Mouse (Mus musculus) lung, adult 2 months (tissue): Measurements from ENCODE around the gene Tmem63c.

Experiments
- CTCF ChIP-seq: fragments of 200-500 bp; IDR thresholded peaks from 2 replicates; pipeline ENCODE4 v1.5.1; 2011; ENCODE audit warnings: mild to moderate bottlenecking, low read length, control low read depth; ENCODE audit not compliant: insufficient read depth
- POLR2A ChIP-seq: fragments of 200-500 bp; IDR thresholded peaks from 2 replicates; pipeline ENCODE4 v1.6.1; 2011; ENCODE audit warnings: low read depth, mild to moderate bottlenecking, control low read depth, low read length, borderline replicate concordance; ENCODE audit errors: extremely low read depth

GRCm38 (mm10) chr12:87027391-87027790 is 6.3 kb downstream of the Tmem63c start:
- TF ChIP-seq POLR2A (no peak), CTCF (no peak)
